13 mouse cellular contexts compared by ENCODE assay signal in genomic region chr5:112877391-112878115, GRCm38 (mm10). TPM values are rescaled to one million over a fixed set of nuclear protein-coding genes. Genes with fewer than 3 reads are reported as not detected.
DNase-seq lines count a peak whose midpoint lies in the region; ATAC-seq lines count a peak whose summit lies in the region.
"Had no signal": no experiment of that assay in that cellular context is flagged by ENCODE, and none has a peak within 500 bp of the region (broad histone marks: within the 10 kb centered on the region; RNA-seq: fewer than 3 reads in every experiment).

No protein-coding gene starts in this region.

- H3K36me3 ChIP-seq in hindbrain, embryonic 15.5 days, result no peaks in the 10 kb centered on the region
- H3K36me3 ChIP-seq in heart, embryonic 12.5 days, result peaks cover 58% of the 10 kb centered on the region
- H3K36me3 ChIP-seq: lung, embryonic 15.5 days; stomach, embryonic 15.5 days had no signal

- H3K9me3 ChIP-seq in hindbrain, embryonic 15.5 days, result no peaks in the 10 kb centered on the region
- no peaks in the 10 kb centered on the region for H3K9me3 ChIP-seq in heart, embryonic 12.5 days (replicated peaks)
- H3K9me3 ChIP-seq: lung, embryonic 15.5 days; stomach, embryonic 15.5 days had no signal

- 33% methylated on average over 14 of the region's 14 CpGs for WGBS in hindbrain, embryonic 15.5 days
- whole genome bisulfite sequencing in heart, embryonic 12.5 days, result 73% methylated on average over 14 of the region's 14 CpGs

- ATAC-seq in hindbrain, embryonic 15.5 days (ENCODE audit: low FRiP score, low read depth), result peak; percentile 43; the same call in 1 of the 2 replicates
- ATAC-seq in heart, embryonic 12.5 days (ENCODE audit: insufficient number of reproducible peaks, low FRiP score), result no peak
- ATAC-seq: activated CD4-positive, CD25-positive, alpha-beta regulatory T cell, adult 4 months had no signal

- no peak overlapping the region for H3K4me3 ChIP-seq in hindbrain, embryonic 15.5 days
- no peak overlapping the region for H3K4me3 ChIP-seq in heart, embryonic 12.5 days
- H3K4me3 ChIP-seq: lung, embryonic 15.5 days; stomach, embryonic 15.5 days had no signal

- H3K9ac ChIP-seq in hindbrain, embryonic 15.5 days, result no peak overlapping the region
- H3K9ac ChIP-seq in heart, embryonic 12.5 days, result no peak overlapping the region
- H3K9ac ChIP-seq: lung, embryonic 15.5 days; stomach, embryonic 15.5 days had no signal

- H3K4me1 ChIP-seq in hindbrain, embryonic 15.5 days (replicated peaks), result 0 out of 2 replicates have a peak, but pooled peaks cover 11% of the 10 kb centered on the region
- H3K4me1 ChIP-seq in heart, embryonic 12.5 days (replicated peaks), result peaks cover 27% of the 10 kb centered on the region
- H3K4me1 ChIP-seq: lung, embryonic 15.5 days had no signal

- 0 out of 2 replicates have a peak, but pooled peaks cover 3% of the 10 kb centered on the region for H3K27me3 ChIP-seq in hindbrain, embryonic 15.5 days
- no peaks in the 10 kb centered on the region for H3K27me3 ChIP-seq in heart, embryonic 12.5 days (replicated peaks)
- H3K27me3 ChIP-seq: CH12.LX; lung, embryonic 15.5 days; stomach, embryonic 15.5 days had no signal

- peak; percentile 32 for DNase-seq in embryo, embryonic 11 days
- DNase-seq in embryo, embryonic 10 days (ENCODE audit: low spot score), result no peak
- DNase-seq in layer of hippocampus, adult 9-11 months, result peak; percentile 48
- DNase-seq in layer of hippocampus, adult 9-10 months (ENCODE audit: low spot score), result no peak
- DNase-seq in brain, adult 2 months (ENCODE audit: low read depth, low spot score), result peak; percentile 64
- DNase-seq in urinary bladder, postnatal 14 days (ENCODE audit: low spot score), result no peak

- H3K27ac ChIP-seq in hindbrain, embryonic 15.5 days (replicated peaks), result no peak overlapping the region
- H3K27ac ChIP-seq in heart, embryonic 12.5 days (ENCODE audit: poor library complexity, severe bottlenecking), result no peak overlapping the region
- H3K27ac ChIP-seq: lung, embryonic 15.5 days; stomach, embryonic 15.5 days had no signal

- H3K4me2 ChIP-seq in hindbrain, embryonic 15.5 days, result no peak overlapping the region
- no peak overlapping the region for H3K4me2 ChIP-seq in heart, embryonic 12.5 days
- H3K4me2 ChIP-seq: liver, embryonic 11.5 days; lung, embryonic 15.5 days; stomach, embryonic 15.5 days had no signal

RNA-seq across cellular contexts. Expression of gene Myo18b, which starts 18.6 kb away (rescaled TPM):
- 1.0 and 1.5 TPM in 2 replicates for polyA plus RNA-seq in hindbrain, embryonic 15.5 days (2015; fragmentation: Nextera tagmentation; extraction: Ambion mirVana)
- 34.7 and 39.8 TPM in 2 replicates for polyA plus RNA-seq in heart, embryonic 12.5 days (2016; fragmentation: Nextera tagmentation; extraction: Ambion mirVana)
- polyA plus RNA-seq: activated CD4-positive, CD25-positive, alpha-beta regulatory T cell, adult 4 months had no signal

Comparison
In these comparisons a context has a peak if more than half of its experiments do, and no peak if none do; other contexts are left out.
1. DNase-seq: peak in embryo, embryonic 11 days (single experiment), layer of hippocampus, adult 9-11 months (single experiment) and brain, adult 2 months (single experiment); none in embryo, embryonic 10 days (single experiment), layer of hippocampus, adult 9-10 months (single experiment) and urinary bladder, postnatal 14 days (single experiment).
2. RNA of gene Myo18b, which starts 18.6 kb away (polyA plus RNA-seq): 34.7 to 39.8 TPM in heart, embryonic 12.5 days; 1.0 to 1.5 TPM in hindbrain, embryonic 15.5 days; every median in the first group is over 10 times any median in the second.